Mouse (Mus musculus): ENCODE data around the gene Bcl2l11.

Bcl2l11 gene

GRCm38 (mm10) chr2:128143992-128144391 is 18.2 kb downstream of the Bcl2l11 start:
- DNase-seq = no peak

GRCm38 (mm10) chr2:128145433-128145832 is 19.6 kb downstream of the Bcl2l11 start:
- DNase-seq = no peak

- no peak for DNase-seq
Observed at GRCm38 (mm10) chr2:128149596-128149995, 23.8 kb downstream of the Bcl2l11 start.

- DNase-seq = no peak
Observed at GRCm38 (mm10) chr2:128152211-128152610, 26.4 kb downstream of the Bcl2l11 start.

- DNase-seq = no peak
Observed at GRCm38 (mm10) chr2:128152845-128153550, 27.2 kb downstream of the Bcl2l11 start.

GRCm38 (mm10) chr2:128153551-128153910 is 27.7 kb downstream of the Bcl2l11 start:
- no peak for DNase-seq

- DNase-seq = no peak
Observed at GRCm38 (mm10) chr2:128155412-128156066, 29.7 kb downstream of the Bcl2l11 start.

- DNase-seq = no peak
Observed at GRCm38 (mm10) chr2:128156067-128156462, 30.2 kb downstream of the Bcl2l11 start.

GRCm38 (mm10) chr2:128156557-128157412 is 30.9 kb downstream of the Bcl2l11 start:
- DNase-seq = no peak

- DNase-seq = no peak
Observed at GRCm38 (mm10) chr2:128158734-128159410, 33.0 kb downstream of the Bcl2l11 start.

GRCm38 (mm10) chr2:128159619-128160125 is 33.8 kb downstream of the Bcl2l11 start:
- no peak for DNase-seq

GRCm38 (mm10) chr2:128163177-128163576 is 37.3 kb downstream of the Bcl2l11 start:
- no peak for DNase-seq

GRCm38 (mm10) chr2:128166623-128167423 is 41.0 kb downstream of the Bcl2l11 start:
- no peak for DNase-seq

GRCm38 (mm10) chr2:128167930-128168329 is 42.1 kb downstream of the Bcl2l11 start:
- DNase-seq = no peak

- DNase-seq = no peak
Observed at GRCm38 (mm10) chr2:128169486-128169885, 43.6 kb downstream of the Bcl2l11 start.

GRCm38 (mm10) chr2:128169972-128170371 is 44.1 kb downstream of the Bcl2l11 start:
- no peak for DNase-seq

GRCm38 (mm10) chr2:128170614-128171013 is 44.8 kb downstream of the Bcl2l11 start:
- no peak for DNase-seq

- DNase-seq = peak; percentile 89
Observed at GRCm38 (mm10) chr2:128172266-128172665, 46.4 kb downstream of the Bcl2l11 start.

- no peak for DNase-seq
Observed at GRCm38 (mm10) chr2:128174176-128174575, 48.3 kb downstream of the Bcl2l11 start.

GRCm38 (mm10) chr2:128174604-128175342 is 48.9 kb downstream of the Bcl2l11 start:
- no peak for DNase-seq

GRCm38 (mm10) chr2:128175625-128176024 is 49.8 kb downstream of the Bcl2l11 start:
- no peak for DNase-seq

All from cerebellum, adult 9-11 months (tissue).